ENCODE assay signal across 9 mouse cellular contexts in the genomic region with DNA sequence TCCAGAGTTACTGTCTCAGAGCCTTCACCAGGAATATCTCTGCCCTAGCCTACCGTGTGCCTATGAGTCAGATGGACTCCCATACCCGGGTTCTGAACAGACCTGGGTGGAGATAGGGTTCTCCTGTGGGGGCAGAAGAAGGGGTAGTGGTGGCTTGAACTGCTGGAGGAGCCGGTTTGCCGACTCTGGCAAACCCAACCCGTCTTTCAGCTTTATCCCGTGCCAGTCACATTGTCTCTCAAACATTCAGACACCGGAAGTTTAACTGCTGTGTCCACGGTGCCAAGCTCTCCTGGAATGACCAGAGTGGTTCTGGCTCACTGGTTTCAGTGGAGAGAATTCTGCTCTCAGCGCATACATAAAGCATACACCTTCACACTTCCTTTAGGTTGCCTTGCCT. TPM values are rescaled to one million over a fixed set of nuclear protein-coding genes. Genes with fewer than 3 reads are reported as not detected.
A peak's percentile ranks its signal among the peaks of the same experiment; 100 is the strongest.
DNase-seq lines count a peak whose midpoint lies in the region; ATAC-seq and TF ChIP-seq lines count a peak whose summit lies in the region.
"Had no signal": no experiment of that assay in that cellular context is flagged by ENCODE, and none has a peak within 500 bp of the region (broad histone marks: within the 10 kb centered on the region; RNA-seq: fewer than 3 reads in every experiment).

No protein-coding gene starts in this region.

- no peak overlapping the region for H3K9ac ChIP-seq in liver, embryonic 11.5 days (ENCODE audit: low read depth, low read length)
- no peak overlapping the region for H3K9ac ChIP-seq in embryonic facial prominence, embryonic 15.5 days
- H3K9ac ChIP-seq in intestine, embryonic 14.5 days (ENCODE audit: low read length): no peak overlapping the region

- TF ChIP-seq POLR2A in myocyte (IDR thresholded peaks at IDR 0.05; ENCODE audit: insufficient read length, low read depth): no peak

- peaks cover 35% of the 10 kb centered on the region for H3K79me2 ChIP-seq in myocyte (ENCODE audit: control insufficient read depth, insufficient read depth)

- DNase-seq in liver, embryonic 11.5 days (ENCODE audit: low spot score): no peak
- no peak for DNase-seq in liver
- DNase-seq in intestine, embryonic 14.5 days (ENCODE audit: low spot score): no peak
- no peak for DNase-seq in testis, postnatal 10 days (ENCODE audit: low spot score)
- DNase-seq: gastrocnemius, postnatal 14 days had no signal

- H3K4me3 ChIP-seq in liver, embryonic 11.5 days (ENCODE audit: low read depth, low read length): peak overlapping the region; percentile 93
- peak overlapping the region; percentile 70 for H3K4me3 ChIP-seq in embryonic facial prominence, embryonic 15.5 days (replicated peaks)
- H3K4me3 ChIP-seq in intestine, embryonic 14.5 days (ENCODE audit: low read depth, low read length): peak overlapping the region; percentile 79
- peak overlapping the region; percentile 25 for H3K4me3 ChIP-seq in myocyte

- peaks cover 26% of the 10 kb centered on the region for H3K4me1 ChIP-seq in liver, embryonic 11.5 days (replicated peaks; ENCODE audit: control insufficient read depth, insufficient read depth, low read length)
- H3K4me1 ChIP-seq in embryonic facial prominence, embryonic 15.5 days: peaks cover 34% of the 10 kb centered on the region
- peaks cover 24% of the 10 kb centered on the region for H3K4me1 ChIP-seq in intestine, embryonic 14.5 days (replicated peaks; ENCODE audit: control insufficient read depth, insufficient read depth, low read length)

- H3K9me3 ChIP-seq in liver, embryonic 11.5 days (ENCODE audit: control insufficient read depth, low read length): no peaks in the 10 kb centered on the region
- no peaks in the 10 kb centered on the region for H3K9me3 ChIP-seq in embryonic facial prominence, embryonic 15.5 days (replicated peaks)
- H3K9me3 ChIP-seq in intestine, embryonic 14.5 days (ENCODE audit: control insufficient read depth, low read length): no peaks in the 10 kb centered on the region

- no peak for ATAC-seq in liver, embryonic 11.5 days (replicated peaks; ENCODE audit: low FRiP score)
- no peak for ATAC-seq in embryonic facial prominence, embryonic 15.5 days (ENCODE audit: insufficient number of reproducible peaks, low FRiP score, low TSS enrichment, low read depth)
- no peak for ATAC-seq in intestine, embryonic 14.5 days (replicated peaks; ENCODE audit: low FRiP score, low TSS enrichment, low read depth)
- no peak for ATAC-seq in megakaryocyte progenitor cell, adult 5-6 weeks (replicated peaks; ENCODE audit: poor library complexity)
- ATAC-seq in monocyte, adult 5-6 weeks (replicated peaks; ENCODE audit: insufficient number of reproducible peaks, low FRiP score, low TSS enrichment, poor library complexity, severe bottlenecking): no peak

- H3K4me2 ChIP-seq in liver, embryonic 11.5 days: peak overlapping the region; percentile 82
- H3K4me2 ChIP-seq in embryonic facial prominence, embryonic 15.5 days (replicated peaks): peak overlapping the region; percentile 77
- peak overlapping the region; percentile 81 for H3K4me2 ChIP-seq in intestine, embryonic 14.5 days (ENCODE audit: low read length)
- peak overlapping the region; percentile 79 for H3K4me2 ChIP-seq in myocyte (ENCODE audit: low read depth)

- no peaks in the 10 kb centered on the region for H3K36me3 ChIP-seq in liver, embryonic 11.5 days (ENCODE audit: control insufficient read depth, insufficient read depth, low read length)
- no peaks in the 10 kb centered on the region for H3K36me3 ChIP-seq in embryonic facial prominence, embryonic 15.5 days
- no peaks in the 10 kb centered on the region for H3K36me3 ChIP-seq in intestine, embryonic 14.5 days (ENCODE audit: control insufficient read depth, insufficient read depth, low read length)
- H3K36me3 ChIP-seq in myocyte (ENCODE audit: control insufficient read depth, insufficient read depth): no peaks in the 10 kb centered on the region

- no peak overlapping the region for H3K27ac ChIP-seq in liver, embryonic 11.5 days (ENCODE audit: low read depth, low read length)
- peak overlapping the region; percentile 65; the same call in 1 of the 2 replicates for H3K27ac ChIP-seq in embryonic facial prominence, embryonic 15.5 days (replicated peaks)
- H3K27ac ChIP-seq in intestine, embryonic 14.5 days (ENCODE audit: low read depth): no peak overlapping the region

- H3ac ChIP-seq in myocyte (ENCODE audit: control insufficient read depth, insufficient read length): no peak overlapping the region

- H3K27me3 ChIP-seq in liver, embryonic 11.5 days (replicated peaks; ENCODE audit: control insufficient read depth, insufficient read depth, low read length): no peaks in the 10 kb centered on the region
- no peaks in the 10 kb centered on the region for H3K27me3 ChIP-seq in embryonic facial prominence, embryonic 15.5 days
- H3K27me3 ChIP-seq in intestine, embryonic 14.5 days (replicated peaks; ENCODE audit: control insufficient read depth, insufficient read depth, low read length): no peaks in the 10 kb centered on the region
- H3K27me3 ChIP-seq in myocyte (ENCODE audit: control insufficient read depth, insufficient read depth, insufficient read length): no peaks in the 10 kb centered on the region

- 88% methylated on average over 9 of the region's 9 CpGs for WGBS in liver, embryonic 11.5 days
- 60% methylated on average over 9 of the region's 9 CpGs for whole genome bisulfite sequencing in embryonic facial prominence, embryonic 15.5 days
- WGBS in intestine, embryonic 14.5 days: 82% methylated on average over 9 of the region's 9 CpGs

TF ChIP-seq in myocyte, 11 proteins besides CTCF, POLR2A, EP300 and RAD21:
- no peak for TF ChIP-seq E2F4 (IDR thresholded peaks at IDR 0.05; ENCODE audit: insufficient read depth)
- TF ChIP-seq POLR2AphosphoS2 (IDR thresholded peaks at IDR 0.05; ENCODE audit: insufficient read length, low read depth): no peak
- no peak for TF ChIP-seq MAX (IDR thresholded peaks at IDR 0.05; ENCODE audit: low read depth)
- no peak for TF ChIP-seq CEBPB (IDR thresholded peaks at IDR 0.05; ENCODE audit: insufficient read depth, poor library complexity, severe bottlenecking)
- TF ChIP-seq MYOD1 (IDR thresholded peaks at IDR 0.05; ENCODE audit: control insufficient read depth in 1 of 3, insufficient read length in 2 of 3, low read depth in 2 of 3): no peak
- TF ChIP-seq TCF12 (IDR thresholded peaks at IDR 0.05; ENCODE audit: insufficient read depth, poor library complexity, severe bottlenecking): no peak
- no peak for TF ChIP-seq TCF3 (IDR thresholded peaks at IDR 0.05; ENCODE audit: insufficient read length, low read depth)
- TF ChIP-seq USF1 (IDR thresholded peaks at IDR 0.05; ENCODE audit: low read depth): no peak
- no peak for TF ChIP-seq SRF (IDR thresholded peaks at IDR 0.05; ENCODE audit: control insufficient read depth, insufficient read length, low read depth)
- no peak for TF ChIP-seq REST (IDR thresholded peaks at IDR 0.05; ENCODE audit: insufficient read depth, insufficient read length)
- TF ChIP-seq MYOG (IDR thresholded peaks at IDR 0.05; ENCODE audit: control insufficient read depth in 1 of 3, insufficient read depth in 1 of 3, insufficient read length in 2 of 3, low read depth in 2 of 3): no peak
TF ChIP-seq in myocyte: peak in this region for 0.

RNA-seq across cellular contexts. Expression of gene Tnk2, which starts 2.3 kb away (rescaled TPM):
- polyA plus RNA-seq in liver, embryonic 11.5 days (2014; fragmentation: Nextera tagmentation; extraction: Ambion mirVana): 10.8 and 11.6 TPM in 2 replicates
- 16.3 and 19.3 TPM in 2 replicates for polyA plus RNA-seq in embryonic facial prominence, embryonic 15.5 days (2015; fragmentation: Nextera tagmentation; extraction: Ambion mirVana)
- polyA plus RNA-seq in intestine, embryonic 14.5 days (2014; fragmentation: Nextera tagmentation; extraction: Ambion mirVana): 11.1 and 13.0 TPM in 2 replicates
- polyA plus RNA-seq in myocyte (2012; fragmentation: generic; extraction: Trizol): 35.0 TPM
- total RNA-seq in megakaryocyte progenitor cell, adult 5-6 weeks (2015): 5.9 and 6.9 TPM in 2 replicates
- total RNA-seq in megakaryocyte progenitor cell, adult 5-6 weeks (2017): 8.0 and 15.5 TPM in 2 replicates
- 16.2 to 63.7 TPM (median 26.3 TPM) in 3 replicates for total RNA-seq in monocyte, adult 5-6 weeks (2017)

RNA-seq across cellular contexts. Expression of gene Tfrc, which starts 37.3 kb away (rescaled TPM):
- polyA plus RNA-seq in liver, embryonic 11.5 days (2014; fragmentation: Nextera tagmentation; extraction: Ambion mirVana): 220 and 245 TPM in 2 replicates
- 19.8 and 24.0 TPM in 2 replicates for polyA plus RNA-seq in embryonic facial prominence, embryonic 15.5 days (2015; fragmentation: Nextera tagmentation; extraction: Ambion mirVana)
- 140 and 162 TPM in 2 replicates for polyA plus RNA-seq in intestine, embryonic 14.5 days (2014; fragmentation: Nextera tagmentation; extraction: Ambion mirVana)
- 55.4 TPM for polyA plus RNA-seq in myocyte (2012; fragmentation: generic; extraction: Trizol)
- 111 and 138 TPM in 2 replicates for total RNA-seq in megakaryocyte progenitor cell, adult 5-6 weeks (2015)
- 110 and 143 TPM in 2 replicates for total RNA-seq in megakaryocyte progenitor cell, adult 5-6 weeks (2017)
- total RNA-seq in monocyte, adult 5-6 weeks (2017): 24.5 to 52.2 TPM (median 43.5 TPM) in 3 replicates

Comparison
In these comparisons a context has a peak if more than half of its experiments do, and no peak if none do; other contexts are left out.
1. H3K4me3 ChIP-seq: peak in every context shown above with its lines; median percentile 93 in liver, embryonic 11.5 days; 79 in intestine, embryonic 14.5 days; 70 in embryonic facial prominence, embryonic 15.5 days; 25 in myocyte.